Mouse (Mus musculus): ENCODE measurements around the gene Ptprc.

The Ptprc gene

DNA sequence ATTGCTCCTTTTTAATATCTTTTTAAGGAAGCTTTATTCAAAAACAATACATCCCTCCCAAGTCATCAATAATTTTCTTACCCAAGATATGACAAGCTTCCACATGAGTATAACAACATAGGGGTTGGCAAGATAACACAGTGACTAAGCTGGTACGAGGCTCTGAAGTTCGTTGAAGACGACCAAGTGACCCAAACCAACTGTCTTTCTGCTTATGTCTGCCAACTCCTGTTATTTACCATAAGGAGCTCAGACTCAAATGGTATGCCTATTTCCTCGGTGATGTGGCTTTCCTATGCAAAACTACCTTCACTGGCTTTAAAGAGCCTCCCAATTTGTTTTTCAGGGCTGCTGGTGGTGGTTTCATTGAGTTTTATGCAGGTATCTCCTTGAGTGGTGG is at the start of gene Ptprc:
Ptprc (minus strand) TSS at position 215 of the 400 bp plus-strand sequence.
- DNase-seq (ENCODE audit: low read depth) = no peak

DNA sequence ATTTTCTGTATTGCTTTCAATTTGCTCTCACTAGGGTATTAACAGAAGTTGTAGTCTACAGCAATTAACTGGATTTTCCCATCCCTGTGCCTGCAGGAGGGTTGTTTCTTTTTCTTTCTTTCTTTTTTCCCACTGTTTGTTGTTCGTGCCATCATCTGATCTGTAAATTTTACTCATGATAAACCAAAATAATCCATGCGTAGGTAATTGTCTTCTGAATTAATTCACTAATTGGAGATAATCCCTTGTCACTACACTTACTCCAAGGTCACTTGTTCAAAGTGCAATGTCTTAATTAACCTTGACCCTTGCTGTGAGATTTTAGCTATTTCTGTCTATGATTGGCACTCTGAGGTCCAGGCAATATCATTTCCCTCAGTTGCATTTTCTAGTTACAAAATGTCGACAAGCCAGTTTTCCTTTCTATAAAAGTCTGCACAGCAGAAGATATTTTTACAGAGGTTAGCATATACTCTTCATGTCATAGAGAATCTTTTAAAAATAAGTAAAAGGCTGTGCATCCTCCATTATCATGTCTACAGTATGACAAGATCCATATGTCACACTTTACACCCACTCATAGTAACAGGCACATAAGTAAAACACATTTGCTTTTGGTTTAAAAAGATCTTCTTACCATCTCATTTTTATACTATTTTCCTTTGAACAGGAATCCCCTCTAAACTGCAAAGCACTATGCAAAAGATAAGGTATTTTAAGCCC is 39.4 kb upstream of the Ptprc start:
- DNase-seq (ENCODE audit: low read depth) = no peak

- no peak for DNase-seq (ENCODE audit: low read depth)
Measured at GRCm38 (mm10) chr1:138210387-138211024, 35.0 kb upstream of the Ptprc start.

DNA sequence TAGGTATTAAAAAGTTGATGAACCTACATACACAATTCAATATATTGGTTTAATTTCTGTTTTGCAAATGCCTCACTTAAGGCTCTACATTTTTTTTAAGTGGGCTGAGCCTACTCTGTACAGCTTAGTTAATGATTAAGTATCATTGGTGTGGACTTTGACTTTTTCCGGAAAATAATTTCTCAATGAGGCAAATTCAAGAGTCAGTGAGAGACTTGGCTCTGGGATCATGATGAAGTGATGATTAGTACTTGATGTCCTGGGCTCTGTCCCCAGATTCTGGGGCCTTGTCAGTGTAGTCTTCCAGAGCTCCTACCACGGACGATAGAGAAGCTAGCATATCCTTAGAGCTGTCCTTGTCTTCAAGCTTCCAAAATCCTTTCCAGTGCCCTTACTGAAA is 34.2 kb upstream of the Ptprc start:
- DNase-seq (ENCODE audit: low read depth) = no peak

DNA sequence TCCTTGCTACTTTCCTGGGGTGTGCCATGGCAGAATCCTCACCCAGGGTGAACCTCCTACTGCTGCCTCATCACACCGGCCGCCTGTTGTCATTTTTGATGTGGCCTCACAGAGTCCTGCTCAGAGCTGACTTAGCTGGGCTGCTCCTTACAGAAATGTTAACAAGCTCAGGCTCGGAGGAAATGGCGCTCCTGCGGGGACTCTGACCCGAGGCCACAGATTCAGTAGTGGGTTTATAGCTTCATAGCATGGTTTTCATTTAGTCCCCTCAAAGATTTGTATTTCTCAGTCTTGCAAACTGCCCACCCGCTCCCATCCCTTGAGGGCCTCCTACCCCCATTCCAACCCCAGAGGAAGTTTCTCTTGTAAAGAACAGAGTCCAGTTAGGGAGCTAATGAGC is 30.5 kb upstream of the Ptprc start:
- no peak for DNase-seq (ENCODE audit: low read depth)

- peak; percentile 39 for DNase-seq (ENCODE audit: low read depth)
Measured at GRCm38 (mm10) chr1:138191689-138192508, 16.4 kb upstream of the Ptprc start.

GRCm38 (mm10) chr1:138188131-138188530 is 12.6 kb upstream of the Ptprc start:
- no peak for DNase-seq (ENCODE audit: low read depth)

DNA sequence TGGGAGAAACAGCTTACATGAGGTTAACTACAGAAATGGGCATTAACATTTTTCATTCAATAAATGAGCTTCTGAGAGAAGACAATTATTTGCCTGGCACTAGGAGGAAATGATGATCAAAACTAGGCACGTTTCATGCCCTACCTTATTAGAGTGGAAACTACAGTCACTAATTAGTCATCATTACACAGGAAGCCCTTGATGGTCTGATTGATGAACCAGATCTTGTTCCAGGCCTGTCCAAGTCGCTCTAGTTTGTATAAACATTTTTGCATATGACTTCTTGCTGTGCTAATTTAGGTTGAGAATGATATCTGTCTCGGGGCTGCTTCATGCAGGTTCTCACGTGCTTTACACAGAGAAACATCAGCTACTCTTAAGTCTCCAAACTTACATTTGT is 10.4 kb upstream of the Ptprc start:
- DNase-seq (ENCODE audit: low read depth) = no peak

- no peak for DNase-seq (ENCODE audit: low read depth)
Measured at GRCm38 (mm10) chr1:138180081-138180480, 4.6 kb upstream of the Ptprc start.

- peak; percentile 56 for DNase-seq (ENCODE audit: low read depth)
Measured at GRCm38 (mm10) chr1:138174705-138175492, 609 bp downstream of the Ptprc start.

- DNase-seq (ENCODE audit: low read depth) = no peak
Measured at GRCm38 (mm10) chr1:138174143-138174542, 1.4 kb downstream of the Ptprc start.

DNA sequence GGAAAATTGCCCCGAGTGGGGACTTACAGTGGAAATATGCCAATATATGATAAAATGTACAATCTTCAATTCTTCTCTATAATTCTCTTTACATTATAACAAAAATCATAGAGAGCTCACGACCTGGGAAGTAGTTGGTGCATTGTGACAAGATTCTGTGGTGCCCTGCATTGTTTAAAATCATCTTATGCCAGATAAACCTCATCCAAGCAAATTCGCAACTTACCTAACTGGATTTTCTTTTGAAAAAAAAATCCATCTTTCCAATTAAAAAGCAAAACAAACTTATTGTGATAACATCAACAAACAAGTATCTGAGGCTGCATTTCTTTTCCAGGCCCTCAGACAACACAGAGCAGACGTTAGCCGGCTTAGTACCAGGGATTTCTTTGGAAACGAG is 1.8 kb downstream of the Ptprc start:
- no peak for DNase-seq (ENCODE audit: low read depth)

- DNase-seq (ENCODE audit: low read depth) = no peak
Measured at GRCm38 (mm10) chr1:138172547-138172946, 3.0 kb downstream of the Ptprc start.

- no peak for DNase-seq (ENCODE audit: low read depth)
Measured at GRCm38 (mm10) chr1:138172096-138172495, 3.4 kb downstream of the Ptprc start.

DNA sequence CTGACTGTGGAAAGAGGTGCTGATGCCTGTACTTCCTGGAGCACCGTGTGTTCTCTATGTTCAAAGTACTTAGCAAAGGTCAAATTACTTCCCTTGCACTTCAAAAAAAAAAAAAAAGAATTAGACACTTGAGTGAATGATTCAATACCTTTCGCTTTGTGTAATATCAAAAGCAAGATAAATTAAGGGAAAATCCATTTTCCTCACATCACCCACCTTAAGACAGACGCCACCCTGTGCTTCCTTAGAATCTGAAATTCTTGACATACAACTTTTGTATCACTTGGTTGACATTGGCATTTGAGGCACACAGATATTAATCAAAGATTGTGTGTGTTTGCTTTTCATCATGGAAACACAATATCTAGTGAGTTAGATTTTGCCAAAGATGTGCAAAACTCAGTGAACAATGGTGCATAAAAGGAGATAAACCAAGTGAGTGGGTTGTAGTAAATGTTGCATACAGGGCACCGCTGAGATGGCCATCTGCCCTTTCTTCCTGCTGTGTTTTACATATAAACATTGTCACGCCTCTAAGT is 9.2 kb downstream of the Ptprc start:
- no peak for DNase-seq (ENCODE audit: low read depth)

DNA sequence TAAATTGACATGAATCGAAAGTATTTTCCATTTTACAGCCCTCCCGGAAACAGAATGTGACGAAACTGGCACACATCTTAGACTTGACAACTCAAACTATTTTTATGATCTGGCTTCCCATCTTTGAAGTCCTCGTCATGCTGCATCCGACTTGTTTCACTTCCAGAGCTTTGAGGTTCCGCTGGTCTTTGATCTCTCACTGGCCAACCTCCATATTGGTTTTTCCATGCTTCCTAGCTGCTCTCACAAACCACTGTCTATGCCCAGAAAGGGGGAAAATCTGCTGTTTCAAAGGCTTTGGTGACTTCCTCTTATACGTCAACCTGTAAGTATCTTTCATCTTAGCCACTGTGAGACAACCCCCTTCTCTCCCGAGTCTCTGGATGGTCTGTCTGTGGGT is 12.9 kb downstream of the Ptprc start:
- no peak for DNase-seq (ENCODE audit: low read depth)

- peak; percentile 56 for DNase-seq (ENCODE audit: low read depth)
Measured at GRCm38 (mm10) chr1:138158921-138159320, 16.6 kb downstream of the Ptprc start.

DNA sequence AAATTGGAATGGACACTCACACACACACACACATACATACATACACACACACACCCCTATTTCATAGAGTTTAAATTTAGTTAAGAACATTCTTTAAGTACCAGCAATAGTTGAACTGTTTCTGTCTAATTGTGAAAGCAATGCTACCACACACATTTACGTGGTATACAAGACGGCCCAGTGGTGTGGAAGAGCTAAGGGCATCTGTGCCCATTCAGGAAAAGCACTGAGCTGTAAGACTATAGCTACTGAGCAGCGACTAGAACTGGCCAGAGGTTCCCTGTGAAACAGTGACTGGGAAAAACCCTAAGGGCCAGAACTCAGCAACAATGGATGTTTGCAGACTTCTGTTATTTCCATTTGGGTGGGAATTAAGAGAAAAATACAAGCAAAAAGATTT is 17.3 kb downstream of the Ptprc start:
- DNase-seq (ENCODE audit: low read depth) = no peak

DNA sequence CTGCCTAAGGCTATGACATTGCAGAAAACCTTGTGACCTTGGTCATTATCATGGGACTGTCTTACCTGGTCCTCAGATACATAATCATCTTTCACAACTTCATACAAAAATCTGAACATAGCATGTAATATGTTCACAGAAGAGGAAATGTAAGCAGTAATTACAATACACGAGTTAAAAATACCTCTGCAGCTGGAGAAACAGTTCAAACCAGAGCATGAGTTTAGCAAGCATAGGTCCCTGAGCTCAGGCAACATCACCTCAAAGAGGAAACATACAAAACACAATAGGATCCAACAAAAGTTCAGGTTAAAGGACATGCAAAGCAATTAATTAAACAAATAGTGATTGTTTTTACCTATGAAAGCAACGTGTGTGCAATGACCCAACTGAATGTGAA is 17.8 kb downstream of the Ptprc start:
- DNase-seq (ENCODE audit: low read depth) = no peak

- DNase-seq (ENCODE audit: low read depth) = no peak
Measured at GRCm38 (mm10) chr1:138157008-138157407, 18.5 kb downstream of the Ptprc start.

DNA sequence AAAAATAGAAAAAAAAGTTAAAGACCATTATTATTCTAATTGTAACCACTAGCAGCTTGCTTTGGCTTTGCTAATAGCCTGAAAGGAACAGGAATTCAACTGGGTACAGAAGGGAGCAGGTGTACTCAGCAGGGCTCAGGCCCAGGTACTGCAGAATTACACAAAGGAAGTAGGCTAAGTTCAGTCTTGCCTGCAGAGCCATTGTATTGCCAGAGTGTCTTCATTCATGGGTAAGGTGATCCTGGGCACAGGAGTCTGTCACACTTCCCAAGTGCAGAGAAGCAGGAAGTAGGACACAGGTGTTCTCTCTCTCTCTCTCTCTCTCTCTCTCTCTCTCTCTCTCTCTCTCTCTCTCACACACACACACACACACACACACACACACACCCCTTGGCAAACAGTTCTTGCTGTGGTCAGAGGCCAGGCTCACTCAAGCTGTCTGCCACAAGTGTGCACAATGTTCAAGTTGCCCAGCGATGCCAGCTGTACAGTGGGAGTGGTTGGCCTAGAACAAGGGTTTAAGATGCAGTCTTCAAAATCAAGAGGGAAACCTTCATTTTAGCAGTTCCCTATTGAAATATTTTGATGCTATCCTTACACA is 21.2 kb downstream of the Ptprc start:
- no peak for DNase-seq (ENCODE audit: low read depth)
